Mouse (Mus musculus) MEL (cell line): ENCODE measurements around the gene Gtf2b. TPM values are rescaled to one million over a fixed set of nuclear protein-coding genes. Genes with fewer than 3 reads are reported as not detected.
A peak's percentile ranks its signal among the peaks of the same experiment; 100 is the strongest.

Source experiments
- DNase-seq: peaks from one replicate; pipeline ENCODE4 v3.0.0; 2011; ENCODE audit warnings: low read depth, low spot score
- H3K27ac ChIP-seq: 2 replicates; pipeline ENCODE4 v1.5.1; 2012; ENCODE audit warnings: low read depth, mild to moderate bottlenecking, control low read depth, low read length, moderate library complexity; ENCODE audit not compliant: control insufficient read depth
- H3K27me3 ChIP-seq, 2 experiments: fragments of 150-350 bp in 1 of 2; sonication (generic) in 1 of 2; 2 replicates each; pipeline ENCODE4 v1.6.1; 2012; ENCODE audit warnings: low read length in 2 of 2, mild to moderate bottlenecking in 2 of 2, improper control_type of control experiment in 1 of 2, moderate library complexity in 1 of 2; ENCODE audit not compliant: insufficient read depth in 2 of 2, control insufficient read depth in 1 of 2
- H3K36me3 ChIP-seq, 2 experiments: 2 replicates each; pipeline ENCODE4 v1.6.1; 2012 to 2014; ENCODE audit warnings: low read length in 2 of 2, improper control_type of control experiment in 1 of 2, inconsistent platforms in 1 of 2, mild to moderate bottlenecking in 1 of 2; ENCODE audit not compliant: insufficient read depth in 2 of 2, control insufficient read depth in 1 of 2
- H3K4me1 ChIP-seq, 2 experiments: fragments of 150-350 bp in 1 of 2; sonication (generic) in 1 of 2; 2 replicates each; pipeline ENCODE4 v1.6.1; 2012; ENCODE audit warnings: low read length in 2 of 2, improper control_type of control experiment in 1 of 2, mild to moderate bottlenecking in 1 of 2; ENCODE audit not compliant: insufficient read depth in 2 of 2, control insufficient read depth in 1 of 2
- H3K4me3 ChIP-seq, 2 experiments: fragments of 150-350 bp in 1 of 2; sonication (generic) in 1 of 2; 2 replicates each; pipeline ENCODE4 v1.5.1; 2012; ENCODE audit warnings: low read depth in 2 of 2, low read length in 2 of 2, mild to moderate bottlenecking in 2 of 2, moderate library complexity in 2 of 2, control low read depth in 1 of 2, improper control_type of control experiment in 1 of 2; ENCODE audit not compliant: control insufficient read depth in 1 of 2, insufficient read depth in 1 of 2
- H3K79me2 ChIP-seq: 2 replicates; pipeline ENCODE4 v1.6.1; 2012; ENCODE audit warnings: mild to moderate bottlenecking, low read length, moderate library complexity; ENCODE audit not compliant: control insufficient read depth, poor library complexity, insufficient read depth
- H3K9ac ChIP-seq: 2 replicates; pipeline ENCODE4 v1.6.1; 2012; ENCODE audit warnings: low read depth, mild to moderate bottlenecking, control low read depth, low read length, moderate library complexity; ENCODE audit not compliant: control insufficient read depth, poor library complexity, severe bottlenecking
- H3K9me3 ChIP-seq: fragments of 150-350 bp; sonication (generic); replicated peaks from 2 replicates; pipeline ENCODE4 v1.6.1; 2012; ENCODE audit warnings: mild to moderate bottlenecking, low read length, improper control_type of control experiment, moderate library complexity; ENCODE audit not compliant: insufficient read depth
- BHLHE40 ChIP-seq: IDR thresholded peaks from 2 replicates; pipeline ENCODE4 v1.6.1; 2012; ENCODE audit warnings: low read depth, mild to moderate bottlenecking, inconsistent platforms, low read length, improper control_type of control experiment, borderline replicate concordance
- CHD1 ChIP-seq: IDR thresholded peaks from 2 replicates; pipeline ENCODE4 v1.6.1; 2012; ENCODE audit warnings: low read depth, mild to moderate bottlenecking, inconsistent platforms, low read length, improper control_type of control experiment
- ELF1 ChIP-seq: IDR thresholded peaks from 2 replicates; pipeline ENCODE4 v1.6.1; 2014; ENCODE audit warnings: low read depth, mild to moderate bottlenecking, inconsistent platforms, low read length, improper control_type of control experiment, moderate library complexity
- EP300 ChIP-seq, 2 experiments: IDR thresholded peaks; 2 replicates each; pipeline ENCODE4 v1.6.1; 2011; ENCODE audit warnings: improper control_type of control experiment in 2 of 2, low read length in 2 of 2, low read depth in 1 of 2, mild to moderate bottlenecking in 1 of 2
- ETS1 ChIP-seq: IDR thresholded peaks from 2 replicates; pipeline ENCODE4 v1.6.1; 2012; ENCODE audit warnings: low read depth, mild to moderate bottlenecking, inconsistent platforms, low read length, improper control_type of control experiment, moderate library complexity
- MEF2A ChIP-seq: IDR thresholded peaks from 2 replicates; pipeline ENCODE4 v1.6.1; 2014; ENCODE audit warnings: low read depth, mild to moderate bottlenecking, inconsistent platforms, low read length, improper control_type of control experiment; ENCODE audit not compliant: poor library complexity, insufficient replicate concordance, severe bottlenecking; ENCODE audit errors: extremely low read depth
- RCOR1 ChIP-seq: IDR thresholded peaks from 2 replicates; pipeline ENCODE4 v1.6.1; 2012; ENCODE audit warnings: low read depth, mild to moderate bottlenecking, inconsistent platforms, low read length, improper control_type of control experiment
- SIN3A ChIP-seq: IDR thresholded peaks from 2 replicates; pipeline ENCODE4 v1.6.1; 2012; ENCODE audit warnings: low read length, improper control_type of control experiment, inconsistent platforms
- TAL1 ChIP-seq: IDR thresholded peaks from 2 replicates; pipeline ENCODE4 v1.6.1; 2012; ENCODE audit warnings: mild to moderate bottlenecking, inconsistent platforms, low read length, moderate library complexity, mixed read lengths
- TCF12 ChIP-seq: IDR thresholded peaks from 2 replicates; pipeline ENCODE4 v1.6.1; 2014; ENCODE audit warnings: low read depth, mild to moderate bottlenecking, inconsistent platforms, low read length, improper control_type of control experiment, moderate library complexity
- USF1 ChIP-seq: IDR thresholded peaks from 2 replicates; pipeline ENCODE4 v1.6.1; 2014; ENCODE audit warnings: low read depth, mild to moderate bottlenecking, inconsistent platforms, low read length, improper control_type of control experiment, moderate library complexity
- USF2 ChIP-seq, 2 experiments: IDR thresholded peaks; 2 replicates each; pipeline ENCODE4 v1.6.1; 2011 to 2012; ENCODE audit warnings: improper control_type of control experiment in 2 of 2, low read length in 2 of 2, borderline replicate concordance in 1 of 2, inconsistent platforms in 1 of 2, low read depth in 1 of 2, mild to moderate bottlenecking in 1 of 2; ENCODE audit not compliant: insufficient read depth in 1 of 2
- ZKSCAN1 ChIP-seq: IDR thresholded peaks from 2 replicates; pipeline ENCODE4 v1.6.1; 2012; ENCODE audit warnings: low read depth, mild to moderate bottlenecking, inconsistent platforms, low read length, improper control_type of control experiment, moderate library complexity
- ZMIZ1 ChIP-seq: IDR thresholded peaks from 2 replicates; pipeline ENCODE4 v1.6.1; 2012; ENCODE audit warnings: low read depth, mild to moderate bottlenecking, inconsistent platforms, low read length, improper control_type of control experiment, moderate library complexity
- polyA plus RNA-seq, 2 experiments: library from polyadenylated mRNA; stranded (reverse) in 1 of 2; unstranded in 1 of 2; fragments of >175 nt in 1 of 2; fragments of >200 nt in 1 of 2; gene quantifications; 2 replicates each; pipeline versions ENCODE4 v1.2.1 to v1.2.4; 2012; ENCODE audit warnings: low replicate concordance in 2 of 2, low read depth in 1 of 2; ENCODE audit not compliant: insufficient read length in 2 of 2, insufficient read depth in 1 of 2, missing spikeins in 1 of 2
- total RNA-seq: library from RNA; depleted of rRNA; stranded (reverse); fragments of 300-350 nt; gene quantifications from 2 replicates; pipeline ENCODE4 v1.2.3, GENCODE M21; 2012; rRNA removed

Gtf2b gene
- total and polyA plus RNA-seq, 3 experiments, result 35.5 to 40.0 TPM; not detected in 1

- no peak overlapping the region for H3K27ac ChIP-seq
- H3K9ac ChIP-seq, result no peak overlapping the region
- H3K27me3 ChIP-seq, result no peaks in the 10 kb centered on the region
- H3K9me3 ChIP-seq, result no peaks in the 10 kb centered on the region
- H3K79me2 ChIP-seq, result no peaks in the 10 kb centered on the region; the same call in 1 of the 2 replicates
- DNase-seq, result no peak
- no peaks in the 10 kb centered on the region for H3K4me1 ChIP-seq
- H3K36me3 ChIP-seq, result peaks cover 0 to 51% of the 10 kb centered on the region in 2 experiments; a peak in 2 of 4 replicates
- H3K4me3 ChIP-seq, result no peak overlapping the region
- TF ChIP-seq ZKSCAN1 (0 out of 2 replicates have a peak, but pooled peaks have one; percentile 19), USF2 (IDR thresholded peaks at IDR 0.05; ENCODE audit: borderline replicate concordance in 1 of 2, insufficient read depth in 1 of 2, low read depth in 1 of 2, low read length in 2 of 2) (no peak), USF1 (no peak), TCF12 (no peak), TAL1 (no peak)
Observed at GRCm38 (mm10) chr3:142826449-142827146, 61.8 kb downstream of the Gtf2b start.

GRCm38 (mm10) chr3:142832910-142833309, 68.1 kb downstream of the Gtf2b start:
- H3K79me2 ChIP-seq, result peaks cover 8% of the 10 kb centered on the region
- no peak overlapping the region for H3K27ac ChIP-seq
- peaks cover 2 to 11% of the 10 kb centered on the region in 2 experiments; a peak in 3 of 4 replicates for H3K4me1 ChIP-seq
- H3K27me3 ChIP-seq, result no peaks in the 10 kb centered on the region
- no peak overlapping the region for H3K4me3 ChIP-seq
- no peak for TF ChIP-seq RCOR1
- TF ChIP-seq ZMIZ1, result no peak
- no peak for TF ChIP-seq TCF12
- no peak for TF ChIP-seq ELF1
- TF ChIP-seq EP300 (IDR thresholded peaks at IDR 0.05; ENCODE audit: low read depth in 1 of 2, low read length in 2 of 2), result no peak
- no peak for TF ChIP-seq MEF2A
- no peak for TF ChIP-seq ETS1
- no peak for TF ChIP-seq SIN3A
- no peak for TF ChIP-seq CHD1
- no peak for TF ChIP-seq USF1
- no peak for TF ChIP-seq BHLHE40
- no peak for DNase-seq
- H3K36me3 ChIP-seq, result peaks cover 19 to 26% of the 10 kb centered on the region in 2 experiments
- H3K9me3 ChIP-seq, result no peaks in the 10 kb centered on the region
- H3K9ac ChIP-seq, result no peak overlapping the region

Other genes with a start within 250 kb of the Gtf2b start
- 1.6 and 3.9 TPM in 2 replicates for gene Gbp7, start 234.7 kb upstream of the Gtf2b start, total RNA-seq
- gene Gbp7, start 234.7 kb upstream of the Gtf2b start, polyA plus RNA-seq, result 1 to 10 TPM in 1 of 2 experiments, not detected in 1; 1.9 TPM
- gene Gbp3, start 205.0 kb upstream of the Gtf2b start, total RNA-seq, result 0.20 and 0.35 TPM in 2 replicates
- under 1 TPM in 1 of 2 experiments, not detected in 1; 0.85 TPM for gene Gbp3, start 205.0 kb upstream of the Gtf2b start, polyA plus RNA-seq
- gene Gbp2b, start 170.2 kb upstream of the Gtf2b start, total RNA-seq, result not detected in 2 replicates
- not detected for gene Gbp2b, start 170.2 kb upstream of the Gtf2b start, polyA plus RNA-seq
- gene Gbp2, start 144.4 kb upstream of the Gtf2b start, total RNA-seq, result 0.04 TPM in 1 of 2 replicates, not detected in the other
- gene Gbp2, start 144.4 kb upstream of the Gtf2b start, polyA plus RNA-seq, result under 1 TPM in 1 of 2 experiments, not detected in 1; 0.03 TPM
- gene Kyat3, start 64.0 kb upstream of the Gtf2b start, total RNA-seq, result 11.7 and 15.2 TPM in 2 replicates
- gene Kyat3, start 64.0 kb upstream of the Gtf2b start, polyA plus RNA-seq, result 10 to 100 TPM in 1 of 2 experiments, not detected in 1; 25.6 TPM
- gene Pkn2, start 117.0 kb downstream of the Gtf2b start, total RNA-seq, result 33.5 and 38.6 TPM in 2 replicates
- 10 to 100 TPM; 34.7 to 38.8 TPM for gene Pkn2, start 117.0 kb downstream of the Gtf2b start, polyA plus RNA-seq